Comparison of ENCODE assay signal across 13 mouse cellular contexts in genomic region chr1:38440471-38440815, GRCm38 (mm10).
DNase-seq lines count a peak whose midpoint lies in the region; ATAC-seq and TF ChIP-seq lines count a peak whose summit lies in the region.
"Had no signal": no experiment of that assay in that cellular context is flagged by ENCODE, and none has a peak within 500 bp of the region (broad histone marks: within the 10 kb centered on the region; RNA-seq: fewer than 3 reads in every experiment).

No protein-coding gene starts in this region.

- peaks cover 71% of the 10 kb centered on the region for H3K4me1 ChIP-seq in neural tube, embryonic 11.5 days (ENCODE audit: control insufficient read depth, insufficient read depth, low read length)
- H3K4me1 ChIP-seq in hindbrain, postnatal 0 days (ENCODE audit: insufficient read depth, low read length), result peaks cover 21% of the 10 kb centered on the region
- H3K4me1 ChIP-seq in midbrain, embryonic 13.5 days (replicated peaks), result peaks cover 78% of the 10 kb centered on the region

- TF ChIP-seq CTCF in hindbrain, postnatal 0 days (IDR thresholded peaks at IDR 0.05; ENCODE audit: low read depth), result no peak

- no peak for ATAC-seq in neural tube, embryonic 11.5 days (ENCODE audit: insufficient read depth, low FRiP score, low TSS enrichment)
- no peak for ATAC-seq in hindbrain, postnatal 0 days
- ATAC-seq in midbrain, embryonic 13.5 days, result no peak

- no peaks in the 10 kb centered on the region for H3K27me3 ChIP-seq in neural tube, embryonic 11.5 days (ENCODE audit: control insufficient read depth, insufficient read depth, low read length)
- no peaks in the 10 kb centered on the region for H3K27me3 ChIP-seq in hindbrain, postnatal 0 days (ENCODE audit: insufficient read depth, low read length)
- H3K27me3 ChIP-seq in midbrain, embryonic 13.5 days, result no peaks in the 10 kb centered on the region
- H3K27me3 ChIP-seq: embryonic facial prominence, embryonic 12.5 days had no signal

- DNase-seq in neural tube, embryonic 11.5 days (ENCODE audit: low spot score), result no peak
- no peak for DNase-seq in neural tube, embryonic 10.5 days (ENCODE audit: extremely low spot score, low spot score)
- no peak for DNase-seq in hindbrain, postnatal 0 days (ENCODE audit: low spot score)
- DNase-seq in left cerebral cortex, adult 9 months (ENCODE audit: low spot score in 2 of 2), result no peak
- no peak for DNase-seq in adrenal gland, postnatal 4 days (ENCODE audit: low spot score in 2 of 2)
- DNase-seq in urinary bladder, postnatal 36 days (ENCODE audit: low spot score in 2 of 2), result no peak
- DNase-seq: adrenal gland, postnatal 25 days; cerebellum, adult 2 months; liver had no signal

- no peak overlapping the region for H3K4me2 ChIP-seq in neural tube, embryonic 11.5 days (ENCODE audit: low read depth)
- no peak overlapping the region for H3K4me2 ChIP-seq in hindbrain, postnatal 0 days (ENCODE audit: low read depth, low read length)
- H3K4me2 ChIP-seq in midbrain, embryonic 13.5 days (replicated peaks), result peak overlapping the region; percentile 32; the same call in 1 of the 2 replicates
- H3K4me2 ChIP-seq: embryonic facial prominence, embryonic 12.5 days; heart, embryonic 11.5 days had no signal

- no peaks in the 10 kb centered on the region for H3K36me3 ChIP-seq in neural tube, embryonic 11.5 days (ENCODE audit: control insufficient read depth, insufficient read depth, low read length)
- no peaks in the 10 kb centered on the region for H3K36me3 ChIP-seq in hindbrain, postnatal 0 days (ENCODE audit: insufficient read depth, low read length)
- H3K36me3 ChIP-seq in midbrain, embryonic 13.5 days, result no peaks in the 10 kb centered on the region
- H3K36me3 ChIP-seq: embryonic facial prominence, embryonic 12.5 days had no signal

- H3K9me3 ChIP-seq in neural tube, embryonic 11.5 days (ENCODE audit: control insufficient read depth, low read length), result no peaks in the 10 kb centered on the region
- no peaks in the 10 kb centered on the region for H3K9me3 ChIP-seq in hindbrain, postnatal 0 days (ENCODE audit: low read length)
- no peaks in the 10 kb centered on the region for H3K9me3 ChIP-seq in midbrain, embryonic 13.5 days
- H3K9me3 ChIP-seq: embryonic facial prominence, embryonic 12.5 days had no signal

- peak overlapping the region; percentile 51; the same call in 1 of the 2 replicates for H3K27ac ChIP-seq in neural tube, embryonic 11.5 days (ENCODE audit: low read depth, low read length)
- H3K27ac ChIP-seq in hindbrain, postnatal 0 days, result peak overlapping the region; percentile 17
- H3K27ac ChIP-seq in midbrain, embryonic 13.5 days, result peak overlapping the region; percentile 87
- H3K27ac ChIP-seq: embryonic facial prominence, embryonic 12.5 days; layer of hippocampus, adult 2 months had no signal

- no peak overlapping the region for H3K4me3 ChIP-seq in neural tube, embryonic 11.5 days (ENCODE audit: low read depth, low read length)
- no peak overlapping the region for H3K4me3 ChIP-seq in hindbrain, postnatal 0 days (ENCODE audit: low read length)
- no peak overlapping the region for H3K4me3 ChIP-seq in midbrain, embryonic 13.5 days (replicated peaks)
- H3K4me3 ChIP-seq: embryonic facial prominence, embryonic 12.5 days; layer of hippocampus, adult 2 months had no signal

- WGBS in neural tube, embryonic 11.5 days, result 71% methylated on average over 6 of the region's 6 CpGs
- WGBS in hindbrain, postnatal 0 days, result 49% methylated on average over 6 of the region's 6 CpGs
- WGBS in midbrain, embryonic 13.5 days, result 59% methylated on average over 6 of the region's 6 CpGs

- no peak overlapping the region for H3K9ac ChIP-seq in neural tube, embryonic 11.5 days (ENCODE audit: low read length)
- no peak overlapping the region for H3K9ac ChIP-seq in hindbrain, postnatal 0 days (replicated peaks; ENCODE audit: low read length)
- no peak overlapping the region for H3K9ac ChIP-seq in midbrain, embryonic 13.5 days (replicated peaks)
- H3K9ac ChIP-seq: embryonic facial prominence, embryonic 12.5 days had no signal

Comparison
In these comparisons a context has a peak if more than half of its experiments do, and no peak if none do; other contexts are left out.
1. H3K27ac ChIP-seq: peak in every context shown above with its lines; median percentile 87 in midbrain, embryonic 13.5 days; 51 in neural tube, embryonic 11.5 days; 17 in hindbrain, postnatal 0 days.